ENCODE assay signal across 8 mouse cellular contexts in genomic region chr11:85829520-85830440, GRCm38 (mm10). TPM values are rescaled to one million over a fixed set of nuclear protein-coding genes. Genes with fewer than 3 reads are reported as not detected.
DNase-seq lines count a peak whose midpoint lies in the region; ATAC-seq and TF ChIP-seq lines count a peak whose summit lies in the region.
"Had no signal": no experiment of that assay in that cellular context is flagged by ENCODE, and none has a peak within 500 bp of the region (broad histone marks: within the 10 kb centered on the region; RNA-seq: fewer than 3 reads in every experiment).

No protein-coding gene starts in this region.

- H3K27ac ChIP-seq in hindbrain, embryonic 14.5 days: no peak overlapping the region
- peak overlapping the region; percentile 97 for H3K27ac ChIP-seq in lung, postnatal 0 days (ENCODE audit: low read length)
- H3K27ac ChIP-seq in left cerebral cortex, adult 2 months: no peak overlapping the region

- WGBS in hindbrain, embryonic 14.5 days: under 1% methylated on average over 60 of the region's 61 CpGs
- WGBS in lung, postnatal 0 days: 2% methylated on average over 51 of the region's 61 CpGs

- no peak for ATAC-seq in hindbrain, embryonic 14.5 days (ENCODE audit: low FRiP score)
- no peak for ATAC-seq in lung, postnatal 0 days

- DNase-seq in ZHBTc4 (ENCODE audit: low read depth, low spot score): peak; percentile 37
- DNase-seq in hindbrain, embryonic 14.5 days (ENCODE audit: low spot score): no peak
- DNase-seq in lung, postnatal 0 days (ENCODE audit: low spot score): peak; percentile 67
- DNase-seq in left cerebral cortex, adult 2 months (ENCODE audit: extremely low spot score in 1 of 2, low spot score in 2 of 2): no peak
- DNase-seq in spleen, postnatal 10 days (ENCODE audit: low spot score in 2 of 2): no peak
- DNase-seq in ovary, postnatal 36 days (ENCODE audit: low spot score): no peak

- H3K4me3 ChIP-seq in E14TG2a.4 (replicated peaks; ENCODE audit: low read length): peak overlapping the region; percentile 67
- peak overlapping the region; percentile 11; the same call in 1 of the 2 replicates for H3K4me3 ChIP-seq in hindbrain, embryonic 14.5 days (replicated peaks; ENCODE audit: low read length)
- H3K4me3 ChIP-seq in lung, postnatal 0 days (ENCODE audit: low read depth, low read length): peak overlapping the region; percentile 29
- no peak overlapping the region for H3K4me3 ChIP-seq in left cerebral cortex, adult 2 months

- TF ChIP-seq EP300 in lung, postnatal 0 days (IDR thresholded peaks at IDR 0.05): no peak

- peaks cover 43% of the 10 kb centered on the region for H3K4me1 ChIP-seq in E14TG2a.4 (replicated peaks; ENCODE audit: low read depth, low read length)
- H3K4me1 ChIP-seq in hindbrain, embryonic 14.5 days (replicated peaks; ENCODE audit: control insufficient read depth, insufficient read depth, low read length): no peaks in the 10 kb centered on the region; the same call in 1 of the 2 replicates
- H3K4me1 ChIP-seq in lung, postnatal 0 days (ENCODE audit: insufficient read depth, low read depth, low read length): peaks cover 15% of the 10 kb centered on the region

- H3K27me3 ChIP-seq in E14TG2a.4 (ENCODE audit: insufficient read depth, low read length): peaks cover 94% of the 10 kb centered on the region
- H3K27me3 ChIP-seq in hindbrain, embryonic 14.5 days (ENCODE audit: control insufficient read depth, insufficient read depth, low read length): peaks cover 86% of the 10 kb centered on the region
- peaks cover 8% of the 10 kb centered on the region; the same call in 1 of the 2 replicates for H3K27me3 ChIP-seq in lung, postnatal 0 days (replicated peaks; ENCODE audit: insufficient read depth, low read length)

- no peak for TF ChIP-seq CTCF in E14TG2a.4 (conservative IDR thresholded peaks at IDR 0.05; ENCODE audit: low read length)
- TF ChIP-seq CTCF in lung, postnatal 0 days (IDR thresholded peaks at IDR 0.05): 0 out of 2 replicates have a peak, but pooled peaks have one; percentile 19
- TF ChIP-seq CTCF in left cerebral cortex, adult 2 months (IDR thresholded peaks at IDR 0.05): no peak

- 0 out of 2 replicates have a peak overlapping the region, but pooled peaks have one; percentile 8 for H3K9ac ChIP-seq in hindbrain, embryonic 14.5 days
- H3K9ac ChIP-seq in lung, postnatal 0 days (replicated peaks; ENCODE audit: low read depth): peak overlapping the region; percentile 55

- H3K9me3 ChIP-seq in E14TG2a.4 (ENCODE audit: low read length): peaks cover 5% of the 10 kb centered on the region
- no peaks in the 10 kb centered on the region for H3K9me3 ChIP-seq in hindbrain, embryonic 14.5 days (ENCODE audit: control insufficient read depth, low read length)
- no peaks in the 10 kb centered on the region for H3K9me3 ChIP-seq in lung, postnatal 0 days (ENCODE audit: low read length)

- peaks cover 7% of the 10 kb centered on the region for H3K36me3 ChIP-seq in E14TG2a.4 (ENCODE audit: insufficient read depth, low read length)
- no peaks in the 10 kb centered on the region for H3K36me3 ChIP-seq in hindbrain, embryonic 14.5 days (replicated peaks; ENCODE audit: control insufficient read depth, insufficient read depth)
- 0 out of 2 replicates have a peak, but pooled peaks cover under 1% of the 10 kb centered on the region for H3K36me3 ChIP-seq in lung, postnatal 0 days (ENCODE audit: insufficient read depth, low read length)

- intact Hi-C loops in left cerebral cortex, adult 2 months (cut with DNase I): no loop called here

- H3K4me2 ChIP-seq in hindbrain, embryonic 14.5 days (replicated peaks): peak overlapping the region; percentile 43
- peak overlapping the region; percentile 80 for H3K4me2 ChIP-seq in lung, postnatal 0 days (replicated peaks; ENCODE audit: low read depth, low read length)

RNA-seq across cellular contexts. Expression of gene Tbx2, which starts 2.6 kb away (rescaled TPM):
- polyA plus RNA-seq in hindbrain, embryonic 14.5 days (2014; fragmentation: Nextera tagmentation; extraction: Ambion mirVana): 2.3 and 2.8 TPM in 2 replicates
- 43.6 and 49.6 TPM in 2 replicates for polyA plus RNA-seq in lung, postnatal 0 days (2015; fragmentation: Nextera tagmentation; extraction: Ambion mirVana)
- 1 to 10 TPM; 1.9 to 2.0 TPM for total RNA-seq in left cerebral cortex, adult 2 months (2021)

RNA-seq across cellular contexts. Expression of gene Gm11444, which starts 20.4 kb away (rescaled TPM):
- not detected in 2 replicates for polyA plus RNA-seq in hindbrain, embryonic 14.5 days (2014; fragmentation: Nextera tagmentation; extraction: Ambion mirVana)
- polyA plus RNA-seq in lung, postnatal 0 days (2015; fragmentation: Nextera tagmentation; extraction: Ambion mirVana): not detected in 2 replicates
- not detected for total RNA-seq in left cerebral cortex, adult 2 months (2021)
- polyA plus RNA-seq: large intestine, adult 2 months had no signal

RNA-seq across cellular contexts. Expression of gene Tbx4, which starts 56.4 kb away (rescaled TPM):
- 0.23 and 0.25 TPM in 2 replicates for polyA plus RNA-seq in hindbrain, embryonic 14.5 days (2014; fragmentation: Nextera tagmentation; extraction: Ambion mirVana)
- 46.2 and 48.5 TPM in 2 replicates for polyA plus RNA-seq in lung, postnatal 0 days (2015; fragmentation: Nextera tagmentation; extraction: Ambion mirVana)
- under 1 TPM in 1 of 2 experiments, not detected in 1; 0.19 TPM for total RNA-seq in left cerebral cortex, adult 2 months (2021)

Comparison
In these comparisons a context has a peak if more than half of its experiments do, and no peak if none do; other contexts are left out.
1. DNase-seq: peak in ZHBTc4 (single experiment) and lung, postnatal 0 days (single experiment); none in hindbrain, embryonic 14.5 days (single experiment), left cerebral cortex, adult 2 months (0 of 2), spleen, postnatal 10 days (0 of 2) and ovary, postnatal 36 days (single experiment).
2. RNA of gene Tbx2, which starts 2.6 kb away (polyA plus RNA-seq): 43.6 to 49.6 TPM in lung, postnatal 0 days; 2.3 to 2.8 TPM in hindbrain, embryonic 14.5 days; every median in the first group is over 10 times any median in the second.
3. RNA of gene Tbx4, which starts 56.4 kb away (polyA plus RNA-seq): 46.2 to 48.5 TPM in lung, postnatal 0 days; 0.23 to 0.25 TPM in hindbrain, embryonic 14.5 days; every median in the first group is over 10 times any median in the second.